Mouse (Mus musculus): ENCODE measurements around the gene Wbp2.
"Not testable (repeated sequence)": the region's sequence is repeated elsewhere in the genome, so short reads cannot be mapped to it uniquely, and the experiment has no call there.

Wbp2 gene

GRCm38 (mm10) chr11:116109441-116110081 is 22.8 kb upstream of the Wbp2 start:
- no peak for DNase-seq (ENCODE audit: low read depth, low spot score)

- no peak for DNase-seq (ENCODE audit: low read depth, low spot score)
Measured at GRCm38 (mm10) chr11:116108464-116109137, 21.8 kb upstream of the Wbp2 start.

DNA sequence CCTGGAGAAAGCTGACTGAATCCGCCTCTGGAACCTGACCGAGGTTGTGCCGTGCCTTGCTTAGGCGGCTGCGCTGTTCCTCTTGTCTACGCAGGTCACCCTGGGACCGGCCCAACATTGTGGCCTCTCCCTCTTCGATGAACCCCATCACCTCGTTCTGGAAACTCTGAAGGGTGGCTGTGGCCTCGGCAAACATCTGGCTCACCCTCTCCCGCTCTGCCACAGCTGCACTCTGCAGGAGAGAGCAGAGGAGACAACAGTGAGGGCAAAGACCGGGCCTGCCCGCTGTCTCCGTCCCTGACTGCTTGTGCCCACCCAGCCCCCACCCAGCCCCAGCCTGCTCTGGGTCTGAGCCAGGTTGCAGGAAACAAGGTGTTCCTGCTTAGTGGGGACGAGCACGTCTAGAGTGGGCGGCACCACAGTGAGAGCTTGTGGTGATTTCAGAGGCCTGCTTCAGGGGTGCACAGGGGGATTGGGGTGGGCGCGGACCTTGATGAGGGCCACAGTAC is 21.0 kb upstream of the Wbp2 start:
- DNase-seq (ENCODE audit: low read depth, low spot score) = no peak

DNA sequence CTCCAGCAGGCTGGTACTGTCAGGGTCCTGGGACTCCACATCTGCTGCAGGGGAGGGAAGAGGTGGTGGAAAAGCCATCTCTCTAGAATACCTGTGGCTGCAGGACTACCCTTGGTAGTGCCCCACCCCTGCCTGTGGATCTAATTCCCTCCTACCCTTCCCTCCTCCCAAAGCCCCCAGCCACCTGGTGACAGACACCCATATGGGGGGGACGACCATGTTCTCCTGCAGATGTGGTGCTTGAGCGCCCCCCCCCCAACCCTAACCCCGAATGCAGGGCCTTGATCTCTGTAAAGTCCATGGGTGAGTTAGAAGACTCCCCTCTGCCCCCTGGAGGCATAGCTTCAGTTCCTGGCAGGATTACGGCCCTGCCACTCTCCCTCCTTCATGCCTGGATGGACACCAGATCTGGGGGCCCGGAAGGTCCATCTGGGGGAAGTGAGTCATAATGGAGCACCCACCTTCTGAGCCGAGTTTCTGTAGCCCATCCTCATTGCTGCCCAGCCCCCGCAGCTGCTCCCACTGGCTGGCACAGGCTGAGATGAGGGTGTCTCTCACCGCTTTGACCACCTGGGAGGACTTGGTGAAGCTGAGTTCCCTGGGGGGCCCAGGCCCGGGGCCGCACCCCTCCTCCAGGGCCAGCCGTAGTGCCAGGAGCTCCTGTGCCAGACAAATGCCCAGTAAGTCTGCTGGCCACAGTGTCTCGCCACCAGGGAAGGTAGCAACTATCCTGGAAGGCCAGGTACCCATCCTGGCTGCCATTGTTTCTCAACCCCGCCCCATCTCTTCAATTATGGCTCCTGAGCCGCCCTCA is 20.4 kb upstream of the Wbp2 start:
- DNase-seq (ENCODE audit: low read depth, low spot score) = no peak

GRCm38 (mm10) chr11:116106154-116106962 is 19.6 kb upstream of the Wbp2 start:
- no peak for DNase-seq (ENCODE audit: low read depth, low spot score)

GRCm38 (mm10) chr11:116105065-116105464 is 18.3 kb upstream of the Wbp2 start:
- no peak for DNase-seq (ENCODE audit: low read depth, low spot score)

DNA sequence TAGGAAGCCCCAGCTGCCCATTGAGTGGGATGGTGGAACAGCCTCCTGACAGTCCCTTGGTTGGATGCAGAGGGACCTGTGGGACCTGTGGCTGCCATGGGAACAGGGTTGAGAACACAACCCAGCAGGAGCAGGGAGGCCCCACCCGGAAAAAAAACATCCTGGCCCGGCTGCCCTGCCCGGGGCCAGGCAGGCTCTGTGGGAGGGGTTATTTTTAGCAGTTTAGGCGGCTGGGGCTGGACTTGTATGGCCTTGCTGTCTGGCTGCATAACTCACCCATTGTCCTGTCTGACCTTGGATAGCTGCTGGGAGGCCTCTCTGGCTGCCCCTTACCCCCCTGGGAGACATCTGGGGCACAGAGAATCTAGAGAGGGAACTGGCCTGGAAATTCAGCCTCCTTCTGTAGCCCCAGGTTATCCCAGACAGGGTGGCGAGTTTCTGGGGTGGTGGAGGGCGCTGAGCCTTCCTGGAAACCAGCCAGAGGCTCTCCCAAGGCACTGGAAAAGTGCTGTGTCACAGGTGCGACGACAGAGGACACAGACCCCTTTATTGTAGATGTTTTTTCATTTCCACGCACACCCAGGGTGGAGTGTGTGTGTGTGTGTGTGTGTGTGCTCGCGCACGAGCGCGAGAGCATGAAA is 17.3 kb upstream of the Wbp2 start:
- no peak for DNase-seq (ENCODE audit: low read depth, low spot score)

GRCm38 (mm10) chr11:116103572-116103971 is 16.8 kb upstream of the Wbp2 start:
- DNase-seq (ENCODE audit: low read depth, low spot score) = no peak

- no peak for DNase-seq (ENCODE audit: low read depth, low spot score)
Measured at GRCm38 (mm10) chr11:116102472-116102871, 15.7 kb upstream of the Wbp2 start.

- no peak for DNase-seq (ENCODE audit: low read depth, low spot score)
Measured at GRCm38 (mm10) chr11:116101931-116102381, 15.2 kb upstream of the Wbp2 start.

DNA sequence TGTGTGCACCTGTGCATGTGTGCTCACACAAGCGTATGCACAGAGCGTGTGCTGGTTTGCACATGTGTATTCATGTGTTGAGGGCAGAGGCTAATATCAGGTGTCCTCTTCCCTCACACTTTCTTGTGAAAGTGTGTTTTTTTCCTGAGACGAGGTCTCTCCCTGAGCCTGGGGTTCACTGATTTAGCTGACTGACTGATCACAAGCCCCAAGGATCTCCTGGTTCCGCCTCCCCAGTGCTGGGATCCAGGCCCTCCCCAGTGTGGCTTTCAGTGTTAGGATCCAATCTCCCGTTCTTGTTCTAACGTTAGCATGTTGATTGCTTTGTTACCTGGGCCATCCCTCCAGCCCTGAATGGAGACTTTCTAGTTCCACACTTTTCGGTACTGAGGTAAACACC is 14.0 kb upstream of the Wbp2 start:
- no peak for DNase-seq (ENCODE audit: low read depth, low spot score)

DNA sequence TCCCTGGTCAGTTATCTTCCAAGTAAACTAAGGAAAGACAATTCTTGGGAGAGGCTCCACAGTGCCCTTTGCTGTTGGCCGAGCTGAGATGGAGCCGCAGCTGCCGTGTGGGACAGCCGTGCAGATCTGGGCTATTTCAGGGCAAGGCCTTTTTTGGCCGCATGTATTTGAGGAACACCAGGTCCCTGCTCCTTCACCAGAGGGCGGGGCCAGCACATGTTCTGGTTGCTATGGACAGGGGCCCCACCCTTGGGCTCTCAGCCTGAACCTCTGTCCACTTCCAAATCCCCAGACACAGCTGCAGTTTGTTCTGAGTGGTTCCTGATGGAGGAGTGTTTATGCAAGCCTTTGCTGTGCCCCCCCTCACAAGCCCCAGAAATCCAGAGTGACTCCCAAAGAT is 13.6 kb upstream of the Wbp2 start:
- DNase-seq (ENCODE audit: low read depth, low spot score) = no peak

DNA sequence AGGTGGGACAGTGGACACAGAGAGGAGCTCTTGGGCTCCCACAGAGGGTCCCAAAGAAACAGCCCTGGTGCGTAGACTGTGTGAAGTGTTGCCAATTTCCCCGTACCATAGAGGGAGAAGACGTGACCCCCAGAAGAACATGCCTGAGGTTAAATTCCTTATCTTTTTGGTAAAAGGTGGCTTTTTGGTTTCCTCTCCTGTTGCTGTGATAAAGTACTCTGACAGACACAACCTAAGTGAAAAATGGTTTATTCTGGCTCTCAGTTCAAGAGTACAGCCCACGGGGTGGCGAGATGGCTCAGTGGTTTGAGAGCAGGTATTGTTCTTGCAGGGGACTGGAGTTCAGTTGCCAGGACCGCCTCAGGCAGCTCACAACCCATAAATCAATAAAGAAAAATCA is 12.7 kb upstream of the Wbp2 start:
- no peak for DNase-seq (ENCODE audit: low read depth, low spot score)

DNA sequence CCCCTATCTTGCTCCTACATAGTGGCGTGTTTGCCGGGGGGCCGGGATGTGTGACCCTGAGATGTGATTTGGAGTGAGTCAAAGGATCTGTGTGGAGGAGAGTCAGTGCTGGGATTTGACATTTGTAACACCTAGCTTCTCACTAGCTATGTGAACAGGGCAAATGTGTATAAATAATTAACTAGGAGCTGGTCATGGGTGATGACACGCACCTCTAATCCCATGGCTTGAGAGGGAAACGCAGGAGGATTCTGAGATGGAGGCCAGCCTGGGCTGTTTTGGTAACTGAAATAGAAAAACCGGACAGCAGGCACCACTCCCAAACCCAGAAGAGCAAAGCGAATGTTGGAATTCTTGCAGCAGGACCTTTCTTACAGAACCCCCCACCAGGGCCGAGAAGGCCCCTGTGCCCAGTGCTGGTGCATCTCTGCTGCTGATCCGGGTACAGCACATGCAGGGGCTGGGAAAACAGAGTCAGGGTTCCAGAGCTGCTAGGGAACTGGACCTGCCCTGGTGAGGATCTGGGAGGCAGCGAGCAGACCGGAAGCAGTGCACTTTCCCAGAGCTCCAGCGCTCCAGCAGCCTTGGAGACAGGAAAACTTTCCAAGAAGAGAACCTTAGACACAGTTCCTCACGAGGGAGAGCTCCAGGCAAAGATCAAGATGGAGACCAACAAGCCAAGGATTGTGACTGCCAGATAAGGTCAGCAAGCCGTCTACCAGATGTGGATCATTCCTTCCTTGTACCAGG is 12.1 kb upstream of the Wbp2 start:
- DNase-seq (ENCODE audit: low read depth, low spot score) = no peak

DNA sequence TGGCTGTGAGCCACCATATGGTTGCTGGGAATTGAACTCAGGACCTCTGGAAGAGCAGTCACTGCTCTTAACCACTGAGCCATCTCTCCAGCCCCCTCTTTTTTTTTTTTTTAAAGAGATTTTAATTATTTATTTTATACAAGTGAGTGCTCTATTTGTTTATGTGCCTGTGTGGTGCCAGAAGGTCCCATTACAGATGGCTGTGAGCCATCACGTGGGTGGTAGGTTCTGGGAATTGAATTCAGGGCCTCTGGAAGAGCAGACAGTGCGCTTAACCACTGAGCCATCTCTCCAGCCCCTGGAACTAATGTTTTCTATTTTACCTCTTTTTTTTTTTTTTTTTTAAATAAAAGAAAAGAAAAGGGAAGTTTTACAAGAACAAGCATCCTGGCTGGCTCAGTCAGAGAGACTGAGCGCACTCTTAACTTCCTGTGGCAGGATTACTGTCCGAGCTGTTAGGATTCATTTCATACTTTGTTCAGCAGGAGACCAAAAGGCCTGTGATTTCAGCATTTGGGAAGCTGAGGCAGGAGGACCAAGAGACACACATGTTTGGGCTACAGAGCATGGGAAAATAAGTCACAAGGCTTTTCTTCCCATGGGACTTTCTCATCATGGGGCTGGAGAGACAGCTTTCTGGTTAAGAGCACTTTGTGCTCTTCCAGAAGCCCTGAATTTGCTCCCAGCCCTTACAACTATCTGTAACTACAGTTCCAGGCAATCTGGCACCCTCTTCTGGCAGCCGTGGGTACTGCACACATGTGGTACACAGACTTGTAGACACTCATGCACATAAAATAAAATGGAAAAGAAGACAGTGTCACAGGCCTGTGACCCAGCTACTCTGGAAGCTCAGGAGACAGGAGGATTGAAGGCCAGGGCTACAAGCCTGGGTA is 9.7 kb upstream of the Wbp2 start:
- no peak for DNase-seq (ENCODE audit: low read depth, low spot score)

- DNase-seq (ENCODE audit: low read depth, low spot score) = no peak
Measured at GRCm38 (mm10) chr11:116095573-116095972, 8.8 kb upstream of the Wbp2 start.

- DNase-seq (ENCODE audit: low read depth, low spot score) = no peak
Measured at GRCm38 (mm10) chr11:116093771-116094565, 7.2 kb upstream of the Wbp2 start.

DNA sequence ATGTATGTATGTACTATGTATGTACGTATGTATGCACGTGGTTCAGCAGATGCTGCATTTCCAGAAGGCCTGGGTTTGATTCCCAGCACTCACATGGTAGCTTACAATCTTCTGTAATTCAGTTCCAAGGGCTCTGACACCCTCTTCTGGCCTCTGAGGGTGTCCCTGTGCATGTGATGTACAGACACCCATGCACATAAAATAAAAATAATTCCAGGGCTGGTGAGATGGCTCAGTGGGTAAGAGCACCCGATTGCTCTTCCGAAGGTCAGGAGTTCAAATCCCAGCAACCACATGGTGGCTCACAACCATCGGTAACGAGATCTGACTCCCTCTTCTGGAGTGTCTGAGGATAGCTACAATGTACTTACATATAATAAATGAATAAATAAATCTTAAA is 6.2 kb upstream of the Wbp2 start:
- DNase-seq (ENCODE audit: low read depth, low spot score) = not testable (repeated sequence)

Data from embryo, embryonic 11.5 days (tissue).